Mouse (Mus musculus) lung, embryonic 16.5 days (tissue): Measurements from ENCODE around the gene Fbxo45. TPM values are rescaled to one million over a fixed set of nuclear protein-coding genes. Genes with fewer than 3 reads are reported as not detected.
A peak's percentile ranks its signal among the peaks of the same experiment; 100 is the strongest.

ENCODE experiments used
- ATAC-seq: fragments of 200-750 bp; cut with Nextera tagmentation; 2 replicates; pipeline ENCODE4 v1.8.0; 2017; ENCODE audit warnings: low read depth, mild to moderate bottlenecking, moderate library complexity
- H3K27ac ChIP-seq: fragments of 300-500 bp; sonication (generic); 2 replicates; pipeline ENCODE4 v1.5.1; 2014; ENCODE audit warnings: mild to moderate bottlenecking, control low read depth, low read length
- H3K27me3 ChIP-seq: fragments of 300-500 bp; sonication (generic); 2 replicates; pipeline ENCODE4 v1.6.1; 2014; ENCODE audit warnings: low read depth, low read length, mixed read lengths; ENCODE audit not compliant: control insufficient read depth, insufficient read depth
- H3K36me3 ChIP-seq: fragments of 300-500 bp; sonication (generic); 2 replicates; pipeline ENCODE4 v1.6.1; 2014; ENCODE audit warnings: low read length; ENCODE audit not compliant: control insufficient read depth, insufficient read depth
- H3K4me1 ChIP-seq: fragments of 300-500 bp; sonication (generic); replicated peaks from 2 replicates; pipeline ENCODE4 v1.6.1; 2014; ENCODE audit warnings: low read length, mixed read lengths; ENCODE audit not compliant: control insufficient read depth, insufficient read depth
- H3K4me2 ChIP-seq: fragments of 300-500 bp; sonication (generic); 2 replicates; pipeline ENCODE4 v1.6.1; 2014; ENCODE audit warnings: low read depth, low read length, control low read depth
- H3K4me3 ChIP-seq: fragments of 300-500 bp; sonication (generic); 2 replicates; pipeline ENCODE4 v1.5.1; 2014; ENCODE audit warnings: mild to moderate bottlenecking, low read length, control low read depth
- H3K9ac ChIP-seq: fragments of 300-500 bp; sonication (generic); 2 replicates; pipeline ENCODE4 v1.6.1; 2014; ENCODE audit warnings: low read length, control low read depth
- H3K9me3 ChIP-seq: fragments of 300-500 bp; sonication (generic); 2 replicates; pipeline ENCODE4 v1.6.1; 2016; ENCODE audit warnings: low read length; ENCODE audit not compliant: control insufficient read depth
- WGBS: fragments of 180-500 bp; shearing (Covaris S2); extraction: QIAGEN DNeasy Blood & Tissue Kit; methylation state at CpG from one replicate; pipeline ENCODE4 v1.1.7; 2014; 5-methylcytosine and 5-hydroxymethylcytosine counted together
- polyA plus RNA-seq: library from polyadenylated mRNA; unstranded; fragments of >200 nt; fragmentation: Nextera tagmentation; extraction: Ambion mirVana; gene quantifications from 2 replicates; pipeline ENCODE4 v1.2.1, GENCODE M21; 2015

Gene Fbxo45
- polyA plus RNA-seq = 5.0 and 5.2 TPM in 2 replicates

DNA sequence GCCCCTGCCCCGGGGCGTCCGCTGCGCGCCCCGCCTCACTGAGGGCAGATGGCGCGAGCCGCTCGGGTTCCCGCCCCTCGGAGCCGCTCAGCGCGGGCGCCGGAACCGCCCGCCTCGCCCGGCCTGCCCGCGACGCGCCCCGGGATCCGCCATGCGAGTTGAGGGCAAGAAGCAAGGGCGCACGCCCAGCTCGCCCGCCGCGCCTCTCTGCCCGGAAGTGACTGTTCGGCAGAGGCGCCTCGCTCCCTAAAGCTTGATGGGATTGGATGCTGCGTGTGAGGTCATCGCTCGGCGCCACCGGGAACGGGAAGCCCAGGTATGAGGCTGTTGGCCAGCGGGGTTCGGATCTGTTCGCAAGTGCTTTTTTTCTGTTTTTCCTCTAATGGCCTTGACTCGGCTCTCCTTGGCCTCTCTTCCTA, at the start of gene Fbxo45, which contains the start of gene Wdr53:
TSS of gene Fbxo45 (minus strand) at position 207 of the 419 bp plus-strand sequence.
TSS of gene Wdr53 (plus strand) at position 276 of the 419 bp plus-strand sequence.
- Histone ChIP-seq H3K27ac (peak within 1 kb of the TSS; percentile 94), H3K4me3 (peak within 1 kb of the TSS; percentile 89), H3K9me3 (no peaks in the 10 kb centered on the region), H3K27me3 (no peaks in the 10 kb centered on the region), H3K4me2 (peak within 1 kb of the TSS; percentile 62), H3K4me1 (peaks cover 15% of the 10 kb centered on the region), H3K9ac (peak within 1 kb of the TSS; percentile 93), H3K36me3 (no peaks in the 10 kb centered on the region)
- ATAC-seq = peak; percentile 99
- under 1% methylated on average over 47 of the region's 48 CpGs for WGBS

DNA sequence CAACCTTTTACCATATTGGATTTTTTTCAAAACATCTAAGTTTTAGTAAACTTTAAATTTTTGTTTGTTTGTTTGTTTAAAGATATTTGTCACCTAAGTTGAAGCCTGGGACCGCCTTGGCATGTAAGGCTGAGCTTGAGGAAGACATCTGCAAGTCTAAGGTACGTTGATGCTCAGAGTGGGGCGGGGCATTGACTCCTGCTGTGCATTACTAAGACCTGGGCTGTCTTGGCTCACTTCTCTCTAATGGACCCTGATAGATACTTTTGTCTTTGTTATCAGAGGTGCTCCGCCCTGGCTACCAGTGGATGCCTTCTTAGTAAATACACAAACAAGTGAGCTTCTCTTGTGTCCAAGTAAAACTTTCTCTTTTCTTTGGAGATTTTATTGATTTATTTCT, 44.9 kb upstream of the Fbxo45 start:
- H3K36me3 ChIP-seq = peaks cover 33% of the 10 kb centered on the region
- no peak overlapping the region for H3K4me3 ChIP-seq
- H3K27ac ChIP-seq = no peak overlapping the region
- no peak overlapping the region for H3K4me2 ChIP-seq
- H3K4me1 ChIP-seq = no peaks in the 10 kb centered on the region
- WGBS = 93% methylated on average over 4 of the region's 4 CpGs
- no peak overlapping the region for H3K9ac ChIP-seq
- no peak for ATAC-seq
- no peaks in the 10 kb centered on the region; the same call in 1 of the 2 replicates for H3K9me3 ChIP-seq
- no peaks in the 10 kb centered on the region for H3K27me3 ChIP-seq

DNA sequence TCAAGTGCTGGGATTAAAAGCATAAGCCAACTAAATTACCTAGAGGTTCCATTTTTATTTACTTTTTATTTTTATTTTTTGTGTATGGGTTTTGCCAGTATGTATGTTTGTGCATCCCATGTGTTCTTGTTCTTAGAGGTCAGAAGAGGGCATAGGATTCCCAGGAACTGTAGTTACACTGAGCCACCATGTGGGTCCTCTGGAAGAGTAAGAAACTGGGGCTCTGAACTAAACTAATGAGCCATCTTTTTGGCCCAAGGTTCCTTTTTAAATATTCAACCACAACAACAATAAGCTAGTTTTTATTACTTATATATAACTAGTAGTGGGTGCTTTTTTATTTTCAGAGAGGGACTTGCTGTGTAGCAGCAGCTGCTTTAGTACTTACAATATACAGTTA, 35.6 kb upstream of the Fbxo45 start:
- no peak for ATAC-seq
- Histone ChIP-seq H3K36me3 (peaks cover 32% of the 10 kb centered on the region), H3K9me3 (peaks cover 4% of the 10 kb centered on the region), H3K27ac (no peak overlapping the region), H3K9ac (no peak overlapping the region), H3K4me2 (no peak overlapping the region), H3K27me3 (no peaks in the 10 kb centered on the region), H3K4me1 (peaks cover 10% of the 10 kb centered on the region), H3K4me3 (no peak overlapping the region)

GRCm38 (mm10) chr16:32280211-32280610, 33.3 kb upstream of the Fbxo45 start:
- H3K4me2 ChIP-seq = no peak overlapping the region
- 95% methylated on average over 8 of the region's 8 CpGs for WGBS

GRCm38 (mm10) chr16:32278396-32278795, 31.4 kb upstream of the Fbxo45 start:
- Histone ChIP-seq H3K27ac (peak overlapping the region; percentile 98; the same call in 1 of the 2 replicates), H3K9me3 (peaks cover 4% of the 10 kb centered on the region), H3K36me3 (peaks cover 13% of the 10 kb centered on the region), H3K4me3 (peak overlapping the region; percentile 81), H3K9ac (peak overlapping the region; percentile 89), H3K4me2 (peak overlapping the region; percentile 73), H3K4me1 (peaks cover 10% of the 10 kb centered on the region), H3K27me3 (no peaks in the 10 kb centered on the region)
- no peak for ATAC-seq
- 26% methylated on average over 7 of the region's 7 CpGs for WGBS

More at GRCm38 (mm10) chr16:32280211-32280610, 33.3 kb upstream of the Fbxo45 start:
- no peak for ATAC-seq
- Histone ChIP-seq H3K27ac (no peak overlapping the region), H3K9ac (no peak overlapping the region), H3K4me3 (no peak overlapping the region), H3K36me3 (peaks cover 22% of the 10 kb centered on the region), H3K4me1 (peaks cover 10% of the 10 kb centered on the region), H3K27me3 (no peaks in the 10 kb centered on the region), H3K9me3 (peaks cover 4% of the 10 kb centered on the region)

DNA sequence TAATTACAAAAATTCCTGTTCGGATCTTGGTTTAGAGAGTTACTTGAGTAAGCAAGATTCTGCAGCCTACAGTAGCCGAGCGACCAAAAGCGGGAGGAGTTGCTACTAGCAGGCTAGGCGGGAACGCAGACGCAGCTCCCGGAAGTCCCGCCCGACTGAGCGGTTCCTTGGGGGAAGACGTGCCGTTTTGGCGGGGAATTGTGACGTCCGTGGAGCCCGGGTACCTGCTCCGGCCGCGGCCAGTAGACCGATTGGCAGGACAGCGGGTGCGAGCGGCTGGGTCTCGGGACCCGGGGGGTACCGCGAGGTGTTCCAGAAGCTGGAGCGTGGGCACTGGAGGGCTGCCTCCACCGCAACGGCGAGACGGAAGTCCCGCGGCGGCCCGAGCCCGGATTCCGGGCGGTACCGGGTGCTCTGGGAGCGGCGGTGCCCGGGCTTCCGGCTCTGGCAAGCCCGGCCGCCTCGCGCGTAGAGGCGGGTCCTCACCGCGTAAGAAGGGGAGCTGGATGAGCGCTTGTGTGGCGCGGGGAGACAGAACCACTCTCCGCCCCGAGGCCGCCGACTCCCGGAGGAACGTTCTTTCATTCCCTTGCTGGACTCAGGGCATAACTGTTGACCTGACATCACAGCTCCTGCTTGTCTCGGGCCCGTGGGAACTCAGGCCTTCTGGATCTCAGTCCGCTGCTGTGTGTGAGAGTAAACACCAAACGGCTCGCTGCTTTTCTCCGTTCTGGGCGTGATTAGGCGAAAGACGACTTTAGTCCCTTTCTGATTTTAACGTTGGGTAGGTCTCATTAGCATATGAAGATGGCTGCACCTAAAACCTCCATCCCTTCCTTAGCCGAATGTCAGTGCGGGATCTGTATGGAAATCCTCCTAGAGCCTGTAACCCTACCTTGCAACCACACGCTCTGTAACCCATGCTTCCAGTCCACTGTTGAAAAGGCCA, 30.6 kb upstream of the Fbxo45 start, which contains the start of gene Rnf168:
TSS of gene Rnf168 (plus strand) at position 152 of the 949 bp plus-strand sequence.
- WGBS = under 1% methylated on average over 75 of the region's 75 CpGs

GRCm38 (mm10) chr16:32275830-32276229, 28.9 kb upstream of the Fbxo45 start:
- peaks cover 10% of the 10 kb centered on the region for H3K4me1 ChIP-seq
- no peaks in the 10 kb centered on the region for H3K27me3 ChIP-seq
- WGBS = 71% methylated on average over 1 of the region's 1 CpGs
- no peak for ATAC-seq
- H3K9ac ChIP-seq = no peak overlapping the region
- H3K9me3 ChIP-seq = peaks cover 4% of the 10 kb centered on the region
- H3K36me3 ChIP-seq = peaks cover 9% of the 10 kb centered on the region
- no peak overlapping the region for H3K4me2 ChIP-seq
- no peak overlapping the region for H3K4me3 ChIP-seq
- H3K27ac ChIP-seq = no peak overlapping the region

More for the DNA sequence above, 30.6 kb upstream of the Fbxo45 start, which contains the start of gene Rnf168:
- Histone ChIP-seq H3K36me3 (peaks cover 9% of the 10 kb centered on the region), H3K27me3 (no peaks in the 10 kb centered on the region), H3K9ac (peak within 1 kb of the TSS; percentile 89), H3K4me1 (peaks cover 10% of the 10 kb centered on the region), H3K4me3 (peak within 1 kb of the TSS; percentile 81), H3K9me3 (peaks cover 4% of the 10 kb centered on the region), H3K27ac (peak within 1 kb of the TSS; percentile 98), H3K4me2 (peak within 1 kb of the TSS; percentile 73)
- ATAC-seq = peak; percentile 96

- Histone ChIP-seq H3K4me1 (peaks cover 10% of the 10 kb centered on the region), H3K9me3 (peaks cover under 1% of the 10 kb centered on the region), H3K4me2 (no peak overlapping the region), H3K4me3 (no peak overlapping the region), H3K27ac (no peak overlapping the region), H3K27me3 (no peaks in the 10 kb centered on the region), H3K36me3 (peaks cover 4% of the 10 kb centered on the region), H3K9ac (no peak overlapping the region)
- WGBS = 83% methylated on average over 6 of the region's 6 CpGs
- no peak for ATAC-seq
Measured at GRCm38 (mm10) chr16:32275041-32275440, 28.1 kb upstream of the Fbxo45 start.

DNA sequence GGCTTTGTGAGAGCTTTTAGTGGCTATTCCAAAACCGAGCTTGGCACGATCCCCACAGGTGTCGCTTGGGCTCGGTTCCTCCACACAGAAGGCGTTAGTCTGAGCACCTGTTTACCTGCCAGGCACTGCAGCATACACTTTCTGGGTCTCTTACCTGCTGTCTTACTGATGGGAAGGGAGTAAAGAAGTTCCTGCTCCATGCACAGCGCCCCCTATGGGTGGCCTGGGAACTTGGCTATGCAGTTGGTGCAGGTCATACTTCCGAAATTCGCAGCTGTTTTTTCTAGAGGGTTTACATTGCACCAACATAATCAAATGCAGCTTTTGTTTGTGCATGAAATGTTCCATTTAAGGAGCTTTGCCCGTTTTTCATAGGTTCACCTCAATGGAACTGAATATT, 26.4 kb upstream of the Fbxo45 start:
- peaks cover under 1% of the 10 kb centered on the region; the same call in 1 of the 2 replicates for H3K4me1 ChIP-seq
- H3K9me3 ChIP-seq = no peaks in the 10 kb centered on the region
- no peak for ATAC-seq
- H3K4me3 ChIP-seq = no peak overlapping the region
- H3K9ac ChIP-seq = no peak overlapping the region
- no peaks in the 10 kb centered on the region for H3K36me3 ChIP-seq
- no peak overlapping the region for H3K27ac ChIP-seq
- WGBS = 45% methylated on average over 9 of the region's 9 CpGs
- no peaks in the 10 kb centered on the region for H3K27me3 ChIP-seq
- no peak overlapping the region for H3K4me2 ChIP-seq
